Mouse (Mus musculus) neural tube, embryonic 15.5 days (tissue): ENCODE data around the gene Mapk9. TPM values are rescaled to one million over a fixed set of nuclear protein-coding genes. Genes with fewer than 3 reads are reported as not detected.

Experiments
- ATAC-seq: fragments of 200-750 bp; cut with Nextera tagmentation; 2 replicates; pipeline ENCODE4 v1.8.0; 2017; ENCODE audit warnings: mild to moderate bottlenecking, moderate TSS enrichment, moderate library complexity; ENCODE audit not compliant: low FRiP score
- H3K27ac ChIP-seq: fragments of 300-500 bp; sonication (generic); replicated peaks from 2 replicates; pipeline ENCODE4 v1.5.1; 2015; ENCODE audit warnings: mild to moderate bottlenecking, inconsistent platforms
- H3K27me3 ChIP-seq: fragments of 300-500 bp; sonication (generic); replicated peaks from 2 replicates; pipeline ENCODE4 v1.6.1; 2015; ENCODE audit warnings: inconsistent platforms
- H3K36me3 ChIP-seq: fragments of 300-500 bp; sonication (generic); 2 replicates; pipeline ENCODE4 v1.6.1; 2015; ENCODE audit warnings: inconsistent platforms
- H3K4me1 ChIP-seq: fragments of 300-500 bp; sonication (generic); 2 replicates; pipeline ENCODE4 v1.6.1; 2015; ENCODE audit warnings: inconsistent platforms
- H3K4me2 ChIP-seq: fragments of 300-500 bp; sonication (generic); 2 replicates; pipeline ENCODE4 v1.6.1; 2015; ENCODE audit warnings: inconsistent platforms, mild to moderate bottlenecking, moderate library complexity
- H3K4me3 ChIP-seq: fragments of 300-500 bp; sonication (generic); replicated peaks from 2 replicates; pipeline ENCODE4 v1.5.1; 2015; ENCODE audit warnings: mild to moderate bottlenecking, inconsistent platforms
- H3K9ac ChIP-seq: fragments of 300-500 bp; sonication (generic); replicated peaks from 2 replicates; pipeline ENCODE4 v1.6.1; 2015; ENCODE audit warnings: mild to moderate bottlenecking, inconsistent platforms
- H3K9me3 ChIP-seq: fragments of 300-500 bp; sonication (generic); replicated peaks from 2 replicates; pipeline ENCODE4 v1.6.1; 2016; ENCODE audit warnings: inconsistent platforms
- WGBS: fragments of 180-500 bp; shearing (Covaris S2); methylation state at CpG from one replicate; pipeline ENCODE4 v1.1.7; 2015; ENCODE audit warnings: mixed read lengths; 5-methylcytosine and 5-hydroxymethylcytosine counted together
- polyA plus RNA-seq: library from polyadenylated mRNA; unstranded; fragments of >200 nt; fragmentation: Nextera tagmentation; extraction: Ambion mirVana; gene quantifications from 2 replicates; pipeline ENCODE4 v1.2.1, GENCODE M21; 2015

The Mapk9 gene
- polyA plus RNA-seq, 1 experiment from 2014 or later = 73.5 TPM

- no peak overlapping the region for H3K4me2 ChIP-seq
- no peak overlapping the region for H3K27ac ChIP-seq
- peaks cover 14% of the 10 kb centered on the region for H3K4me1 ChIP-seq
- no peaks in the 10 kb centered on the region for H3K27me3 ChIP-seq
- WGBS = 46% methylated on average over 3 of the region's 3 CpGs
- H3K36me3 ChIP-seq = no peaks in the 10 kb centered on the region
- no peak for ATAC-seq
- H3K9me3 ChIP-seq = no peaks in the 10 kb centered on the region
- no peak overlapping the region for H3K4me3 ChIP-seq
- H3K9ac ChIP-seq = no peak overlapping the region
Measured at GRCm38 (mm10) chr11:49842718-49843117, 3.8 kb upstream of the Mapk9 start.

- H3K36me3 ChIP-seq = no peaks in the 10 kb centered on the region
- H3K27ac ChIP-seq = no peak overlapping the region
- H3K27me3 ChIP-seq = no peaks in the 10 kb centered on the region
- H3K4me2 ChIP-seq = no peak overlapping the region
- H3K9me3 ChIP-seq = no peaks in the 10 kb centered on the region
- 93% methylated on average over 10 of the region's 10 CpGs for WGBS
- peaks cover 25% of the 10 kb centered on the region for H3K4me1 ChIP-seq
- no peak overlapping the region for H3K4me3 ChIP-seq
- ATAC-seq = no peak
- H3K9ac ChIP-seq = no peak overlapping the region
Measured at GRCm38 (mm10) chr11:49844311-49844710, 2.2 kb upstream of the Mapk9 start.

- H3K4me1 ChIP-seq = peaks cover 28% of the 10 kb centered on the region
- 63% methylated on average over 3 of the region's 3 CpGs for WGBS
- no peak overlapping the region for H3K27ac ChIP-seq
- ATAC-seq = no peak
- peak overlapping the region; percentile 75; the same call in 1 of the 2 replicates for H3K4me2 ChIP-seq
- H3K36me3 ChIP-seq = no peaks in the 10 kb centered on the region
- no peak overlapping the region for H3K9ac ChIP-seq
- no peaks in the 10 kb centered on the region for H3K27me3 ChIP-seq
- H3K4me3 ChIP-seq = no peak overlapping the region
- H3K9me3 ChIP-seq = no peaks in the 10 kb centered on the region
Measured at GRCm38 (mm10) chr11:49844969-49845368, 1.6 kb upstream of the Mapk9 start.

GRCm38 (mm10) chr11:49845958-49846357, 593 bp upstream of the Mapk9 start:
- Histone ChIP-seq H3K9ac (peak overlapping the region; percentile 96), H3K27ac (peak overlapping the region; percentile 77), H3K4me3 (peak overlapping the region; percentile 77), H3K4me1 (peaks cover 32% of the 10 kb centered on the region), H3K4me2 (peak overlapping the region; percentile 75), H3K27me3 (no peaks in the 10 kb centered on the region), H3K36me3 (peaks cover 4% of the 10 kb centered on the region; the same call in 1 of the 2 replicates), H3K9me3 (no peaks in the 10 kb centered on the region)
- peak; percentile 5 for ATAC-seq
- WGBS = 39% methylated on average over 11 of the region's 11 CpGs

- H3K27me3 ChIP-seq = no peaks in the 10 kb centered on the region
Measured at GRCm38 (mm10) chr11:49847071-49847810, 690 bp downstream of the Mapk9 start.

GRCm38 (mm10) chr11:49847811-49848078, 1.2 kb downstream of the Mapk9 start:
- Histone ChIP-seq H3K4me3 (peak overlapping the region; percentile 77), H3K27me3 (no peaks in the 10 kb centered on the region), H3K9me3 (no peaks in the 10 kb centered on the region), H3K27ac (0 out of 2 replicates have a peak overlapping the region, but pooled peaks have one; percentile 86), H3K36me3 (peaks cover 4% of the 10 kb centered on the region; the same call in 1 of the 2 replicates), H3K4me2 (peak overlapping the region; percentile 75), H3K9ac (peak overlapping the region; percentile 96; the same call in 1 of the 2 replicates), H3K4me1 (peaks cover 41% of the 10 kb centered on the region)
- 73% methylated on average over 2 of the region's 2 CpGs for WGBS
- no peak for ATAC-seq

More at GRCm38 (mm10) chr11:49847071-49847810, 690 bp downstream of the Mapk9 start:
- peak; percentile 22 for ATAC-seq
- H3K4me2 ChIP-seq = peak overlapping the region; percentile 75
- peaks cover 39% of the 10 kb centered on the region for H3K4me1 ChIP-seq
- H3K4me3 ChIP-seq = peak overlapping the region; percentile 77
- 8% methylated on average over 29 of the region's 29 CpGs for WGBS
- H3K36me3 ChIP-seq = peaks cover 4% of the 10 kb centered on the region; the same call in 1 of the 2 replicates
- H3K9ac ChIP-seq = peak overlapping the region; percentile 96
- H3K27ac ChIP-seq = peak overlapping the region; percentile 86
- no peaks in the 10 kb centered on the region for H3K9me3 ChIP-seq

- peaks cover 4% of the 10 kb centered on the region; the same call in 1 of the 2 replicates for H3K36me3 ChIP-seq
- H3K27ac ChIP-seq = no peak overlapping the region
- H3K4me2 ChIP-seq = peak overlapping the region; percentile 75
- H3K4me3 ChIP-seq = peak overlapping the region; percentile 77
- H3K4me1 ChIP-seq = peaks cover 41% of the 10 kb centered on the region
- 62% methylated on average over 4 of the region's 4 CpGs for WGBS
- no peaks in the 10 kb centered on the region for H3K27me3 ChIP-seq
- 0 out of 2 replicates have a peak overlapping the region, but pooled peaks have one; percentile 11 for H3K9ac ChIP-seq
- H3K9me3 ChIP-seq = no peaks in the 10 kb centered on the region
- ATAC-seq = no peak
Measured at GRCm38 (mm10) chr11:49848080-49848815, 1.7 kb downstream of the Mapk9 start.

GRCm38 (mm10) chr11:49850331-49850730, 3.8 kb downstream of the Mapk9 start:
- no peak for ATAC-seq
- 87% methylated on average over 7 of the region's 7 CpGs for WGBS
- Histone ChIP-seq H3K27me3 (no peaks in the 10 kb centered on the region), H3K36me3 (peaks cover 17% of the 10 kb centered on the region), H3K27ac (no peak overlapping the region), H3K4me3 (no peak overlapping the region), H3K9ac (no peak overlapping the region), H3K9me3 (no peaks in the 10 kb centered on the region), H3K4me2 (no peak overlapping the region), H3K4me1 (peaks cover 41% of the 10 kb centered on the region)

- 86% methylated on average over 5 of the region's 5 CpGs for WGBS
- ATAC-seq = no peak
Measured at GRCm38 (mm10) chr11:49855144-49855543, 8.6 kb downstream of the Mapk9 start.

GRCm38 (mm10) chr11:49861139-49861538, 14.6 kb downstream of the Mapk9 start:
- no peak for ATAC-seq
- no peaks in the 10 kb centered on the region for H3K9me3 ChIP-seq
- H3K36me3 ChIP-seq = peaks cover 26% of the 10 kb centered on the region
- H3K4me2 ChIP-seq = no peak overlapping the region
- H3K27ac ChIP-seq = no peak overlapping the region
- H3K4me3 ChIP-seq = no peak overlapping the region
- H3K9ac ChIP-seq = no peak overlapping the region
- 88% methylated on average over 4 of the region's 4 CpGs for WGBS
- H3K27me3 ChIP-seq = no peaks in the 10 kb centered on the region
- no peaks in the 10 kb centered on the region for H3K4me1 ChIP-seq

More at GRCm38 (mm10) chr11:49855144-49855543, 8.6 kb downstream of the Mapk9 start:
- Histone ChIP-seq H3K4me3 (no peak overlapping the region), H3K9me3 (no peaks in the 10 kb centered on the region), H3K9ac (no peak overlapping the region), H3K27ac (no peak overlapping the region), H3K27me3 (no peaks in the 10 kb centered on the region), H3K36me3 (peaks cover 35% of the 10 kb centered on the region), H3K4me2 (no peak overlapping the region), H3K4me1 (peaks cover 12% of the 10 kb centered on the region; the same call in 1 of the 2 replicates)

- peaks cover 23% of the 10 kb centered on the region for H3K36me3 ChIP-seq
- H3K4me2 ChIP-seq = no peak overlapping the region
- ATAC-seq = no peak
- no peak overlapping the region for H3K4me3 ChIP-seq
- no peaks in the 10 kb centered on the region for H3K4me1 ChIP-seq
- no peaks in the 10 kb centered on the region for H3K9me3 ChIP-seq
- no peak overlapping the region for H3K9ac ChIP-seq
- no peaks in the 10 kb centered on the region for H3K27me3 ChIP-seq
- H3K27ac ChIP-seq = no peak overlapping the region
Measured at GRCm38 (mm10) chr11:49863926-49864325, 17.4 kb downstream of the Mapk9 start.

- H3K4me2 ChIP-seq = no peak overlapping the region
- ATAC-seq = no peak
- no peaks in the 10 kb centered on the region for H3K27me3 ChIP-seq
- no peak overlapping the region for H3K9ac ChIP-seq
- no peaks in the 10 kb centered on the region for H3K9me3 ChIP-seq
- WGBS = 91% methylated on average over 5 of the region's 5 CpGs
- H3K27ac ChIP-seq = no peak overlapping the region
- H3K4me1 ChIP-seq = no peaks in the 10 kb centered on the region
- H3K4me3 ChIP-seq = no peak overlapping the region
- peaks cover 35% of the 10 kb centered on the region for H3K36me3 ChIP-seq
Measured at GRCm38 (mm10) chr11:49867320-49867719, 20.8 kb downstream of the Mapk9 start.
